Mouse (Mus musculus) spleen, adult 18-20 months (tissue): Measurements from ENCODE around the gene Unc50.

Source experiments
- DNase-seq, 2 experiments: peaks; one replicate each; pipeline ENCODE4 v3.0.0; 2022; ENCODE audit warnings: mixed read lengths in 2 of 2

Unc50 gene

GRCm38 (mm10) chr1:37429366-37430296 is at the start of gene Unc50, which contains the start of gene Coa5:
Unc50 (plus strand) TSS chr1:37430139.
Coa5 (minus strand) TSS chr1:37430103.
- DNase-seq: peak; percentile 89

GRCm38 (mm10) chr1:37380913-37381312 is 49.0 kb upstream of the Unc50 start:
- no peak for DNase-seq

GRCm38 (mm10) chr1:37384304-37384703 is 45.6 kb upstream of the Unc50 start:
- DNase-seq: no peak

GRCm38 (mm10) chr1:37386448-37386971 is 43.4 kb upstream of the Unc50 start:
- no peak for DNase-seq

- DNase-seq: no peak
Measured at GRCm38 (mm10) chr1:37393174-37393573, 36.8 kb upstream of the Unc50 start.

GRCm38 (mm10) chr1:37396481-37396880 is 33.5 kb upstream of the Unc50 start:
- DNase-seq: no peak

GRCm38 (mm10) chr1:37398961-37399360 is 31.0 kb upstream of the Unc50 start:
- no peak for DNase-seq

GRCm38 (mm10) chr1:37399734-37400133 is 30.2 kb upstream of the Unc50 start:
- DNase-seq: no peak

GRCm38 (mm10) chr1:37401687-37402086 is 28.3 kb upstream of the Unc50 start:
- peak; percentile 33 to 62 for DNase-seq

GRCm38 (mm10) chr1:37405137-37405536 is 24.8 kb upstream of the Unc50 start:
- DNase-seq: no peak

- DNase-seq: no peak
Measured at GRCm38 (mm10) chr1:37407228-37407627, 22.7 kb upstream of the Unc50 start.

- DNase-seq: no peak
Measured at GRCm38 (mm10) chr1:37408059-37408458, 21.9 kb upstream of the Unc50 start.

GRCm38 (mm10) chr1:37408678-37409077 is 21.3 kb upstream of the Unc50 start:
- DNase-seq: no peak

GRCm38 (mm10) chr1:37409647-37410046 is 20.3 kb upstream of the Unc50 start:
- no peak for DNase-seq

GRCm38 (mm10) chr1:37415394-37415793 is 14.5 kb upstream of the Unc50 start:
- no peak for DNase-seq

- DNase-seq: peak; percentile 44 to 64
Measured at GRCm38 (mm10) chr1:37419420-37419819, 10.5 kb upstream of the Unc50 start.

- DNase-seq: no peak
Measured at GRCm38 (mm10) chr1:37427144-37427875, 2.6 kb upstream of the Unc50 start.

GRCm38 (mm10) chr1:37428911-37429310 is 1.0 kb upstream of the Unc50 start:
- DNase-seq: no peak

- DNase-seq: peak in 1 of 2 experiments; percentile 11
Measured at GRCm38 (mm10) chr1:37430297-37430840, 430 bp downstream of the Unc50 start.

GRCm38 (mm10) chr1:37436419-37436818 is 6.5 kb downstream of the Unc50 start:
- DNase-seq: no peak

GRCm38 (mm10) chr1:37442848-37443835 is 13.2 kb downstream of the Unc50 start:
- DNase-seq: no peak
